Mouse (Mus musculus) spleen, adult 12 weeks (tissue): ENCODE data around the gene Zfp518b.

Source experiments
- DNase-seq: peaks from one replicate; pipeline ENCODE4 v3.0.0; 2022; ENCODE audit warnings: low spot score

Gene Zfp518b

DNA sequence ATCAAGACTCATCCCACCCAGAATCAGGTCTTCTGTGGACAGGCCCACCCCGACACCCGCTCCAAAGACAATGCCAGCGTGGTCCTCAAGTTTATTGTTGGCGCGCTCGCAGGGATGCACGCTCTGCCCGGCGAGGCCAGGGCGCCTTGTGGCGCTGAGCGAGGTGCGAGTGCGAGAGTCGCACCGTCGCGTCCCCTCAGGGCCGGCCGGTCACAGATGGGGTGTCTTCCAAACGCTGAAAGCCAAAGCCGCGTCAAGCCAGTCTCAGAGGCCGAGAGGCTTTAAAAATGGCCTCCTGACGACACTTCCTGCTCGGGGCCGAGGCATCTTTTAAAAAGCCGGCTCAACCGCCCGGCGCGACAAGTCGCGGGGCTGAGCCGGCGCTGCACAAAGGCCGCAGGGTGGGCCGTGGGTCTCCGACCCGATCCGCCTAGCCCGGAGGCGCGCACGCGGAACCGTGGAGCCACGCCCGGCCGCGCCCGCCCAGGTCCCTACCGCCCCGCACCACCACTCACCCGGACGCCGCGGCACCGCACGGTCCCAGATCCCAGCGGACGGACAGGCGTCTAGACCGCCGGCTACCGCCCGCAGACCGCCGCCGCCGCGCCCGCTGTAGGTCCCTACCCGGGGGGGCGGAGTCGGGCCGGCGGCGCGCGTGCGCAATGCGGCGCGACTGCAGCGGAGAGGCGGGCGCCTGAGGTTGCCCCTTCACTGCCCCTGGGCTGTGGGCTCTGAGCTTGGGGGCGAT is at the start of gene Zfp518b:
TSS of gene Zfp518b (minus strand) at position 663 of the 748 bp plus-strand sequence.
- DNase-seq, result peak; percentile 9

GRCm38 (mm10) chr5:38708940-38709581 is 24.4 kb upstream of the Zfp518b start:
- DNase-seq, result no peak

DNA sequence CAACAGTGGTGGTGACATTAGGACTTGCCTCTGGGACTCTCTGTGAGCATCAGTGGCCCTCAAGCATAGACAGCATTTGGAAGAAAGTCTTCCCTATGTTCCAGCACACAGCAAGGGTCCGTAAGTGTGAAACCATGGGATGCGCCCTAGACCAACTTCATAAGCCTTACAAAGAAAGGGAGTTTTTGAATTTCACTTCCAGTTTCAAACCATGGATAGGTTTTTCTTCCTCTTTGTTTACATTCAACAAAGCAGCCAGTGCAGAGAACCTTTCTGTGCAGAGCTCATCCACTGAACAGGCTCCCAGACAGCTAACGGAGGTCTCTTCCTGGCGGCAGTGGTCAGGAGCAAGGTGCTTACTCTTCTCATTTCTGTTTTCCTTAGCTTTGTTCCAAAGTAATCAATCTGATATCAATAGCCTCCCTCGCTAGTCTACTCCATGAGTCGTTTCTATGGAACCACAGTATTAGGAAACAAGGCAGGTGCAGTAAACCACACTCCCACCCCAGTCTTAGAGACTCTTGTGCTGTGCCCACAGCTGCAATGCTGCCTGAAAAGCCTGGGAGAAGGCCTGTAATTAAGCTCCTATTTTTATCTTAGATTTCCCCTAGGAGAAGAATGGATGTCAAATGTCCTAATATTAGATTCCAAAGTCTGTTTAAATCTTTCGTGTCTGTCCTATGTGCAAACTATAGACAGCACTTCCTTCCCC is 22.9 kb upstream of the Zfp518b start:
- DNase-seq, result no peak

- no peak for DNase-seq
Observed at GRCm38 (mm10) chr5:38702941-38703340, 18.3 kb upstream of the Zfp518b start.

DNA sequence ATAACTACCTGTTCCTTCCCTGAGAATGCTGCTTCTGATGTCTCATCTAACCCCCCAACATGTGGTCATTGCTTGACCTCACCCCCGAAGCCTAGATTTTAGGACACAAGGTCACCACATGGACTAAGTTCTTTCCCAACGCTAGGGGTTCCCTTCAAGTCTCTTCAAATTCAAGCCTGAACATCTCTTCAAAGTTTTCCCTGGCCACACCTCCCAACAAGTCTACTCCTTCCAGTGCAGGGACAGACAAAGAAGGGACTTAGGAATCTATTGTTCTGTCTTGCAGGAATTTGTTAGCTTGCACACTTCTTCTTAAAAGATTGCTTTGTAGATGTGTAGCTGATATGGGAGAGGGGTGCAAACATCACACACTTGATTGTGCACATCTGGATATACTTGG is 17.5 kb upstream of the Zfp518b start:
- no peak for DNase-seq

- DNase-seq, result no peak
Observed at GRCm38 (mm10) chr5:38698466-38698865, 13.8 kb upstream of the Zfp518b start.

GRCm38 (mm10) chr5:38698046-38698445 is 13.4 kb upstream of the Zfp518b start:
- no peak for DNase-seq

GRCm38 (mm10) chr5:38696616-38697375 is 12.2 kb upstream of the Zfp518b start:
- no peak for DNase-seq

DNA sequence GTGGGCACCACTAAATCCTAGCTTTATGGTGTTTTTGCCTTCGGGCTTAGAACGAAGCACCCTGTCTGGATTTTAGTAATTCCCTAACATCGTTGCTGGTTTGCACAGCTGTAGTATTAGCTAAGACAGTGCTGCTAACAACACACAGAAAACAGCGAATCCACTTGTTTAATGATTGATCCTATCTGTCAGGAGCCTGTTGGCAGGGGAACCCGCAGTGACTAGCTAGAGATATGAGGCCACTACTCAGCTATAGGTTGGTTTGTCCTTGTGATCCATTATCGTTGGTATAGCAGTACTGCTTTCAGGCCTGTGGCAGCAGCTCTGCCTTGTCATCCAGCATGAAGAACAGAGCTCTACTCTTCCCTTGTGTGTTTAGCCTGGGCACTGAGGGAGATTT is 8.2 kb upstream of the Zfp518b start:
- DNase-seq, result no peak

DNA sequence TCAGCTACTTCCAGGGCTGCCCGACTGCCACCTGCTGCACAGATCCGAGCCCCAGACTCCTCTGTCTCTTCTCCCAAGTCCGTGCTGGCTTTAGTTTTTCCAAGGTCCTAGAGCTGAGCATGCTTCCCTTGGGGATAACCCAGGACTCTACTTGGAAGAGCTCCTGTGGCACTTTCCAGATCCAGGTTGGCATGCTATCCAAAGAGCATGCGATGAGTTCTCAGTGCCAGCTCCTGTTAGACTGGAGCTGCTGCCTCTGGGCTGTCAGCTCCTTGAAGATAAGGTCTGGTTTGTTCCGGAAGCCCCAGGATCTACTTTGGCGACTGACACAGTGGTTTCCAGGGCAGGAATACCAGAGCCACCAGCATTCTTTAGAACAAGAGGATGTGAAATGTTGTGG is 4.6 kb upstream of the Zfp518b start:
- DNase-seq, result no peak

- no peak for DNase-seq
Observed at GRCm38 (mm10) chr5:38687694-38688093, 3.1 kb upstream of the Zfp518b start.

DNA sequence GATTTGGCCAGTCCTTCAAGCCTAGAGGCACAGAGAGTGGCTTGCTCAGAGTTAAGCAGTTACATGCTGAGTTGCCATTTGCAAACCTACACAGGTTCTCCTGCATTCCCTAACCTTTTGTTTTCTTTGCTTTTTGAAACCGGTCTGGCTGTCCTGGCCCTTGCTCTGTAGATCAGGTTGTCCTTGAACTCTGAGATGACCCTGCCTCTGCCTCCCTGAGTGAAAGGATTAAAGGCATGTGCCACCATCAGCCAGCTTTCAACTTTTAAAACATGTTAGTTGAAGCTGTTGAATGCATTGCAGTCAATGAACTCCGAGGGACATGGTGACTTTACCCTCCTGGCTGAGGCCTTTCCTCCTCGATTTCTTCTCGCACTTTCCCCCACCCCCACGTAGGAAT is 25.8 kb downstream of the Zfp518b start:
- no peak for DNase-seq

DNA sequence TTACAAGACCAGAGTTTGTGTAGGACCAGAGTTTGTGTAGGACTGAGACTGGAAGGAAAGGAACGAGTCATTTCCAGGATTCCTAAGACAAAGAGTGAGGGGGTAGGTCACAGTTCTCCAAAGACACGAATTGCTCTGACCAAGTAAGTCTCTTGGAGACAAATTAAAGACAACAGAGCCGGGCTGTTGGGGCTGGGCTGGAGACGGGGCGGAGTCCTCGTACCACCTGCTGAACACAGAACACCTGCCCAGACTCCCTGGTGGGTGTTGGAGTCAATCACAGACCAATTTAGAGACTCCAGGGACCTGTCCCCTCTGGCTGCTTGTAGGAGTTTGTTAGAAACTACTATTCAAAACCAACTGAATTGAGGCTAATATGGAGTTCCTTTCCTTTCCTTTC is 28.4 kb downstream of the Zfp518b start:
- DNase-seq, result no peak

- DNase-seq, result no peak
Observed at GRCm38 (mm10) chr5:38655421-38655928, 29.2 kb downstream of the Zfp518b start.

GRCm38 (mm10) chr5:38654571-38654970 is 30.1 kb downstream of the Zfp518b start:
- no peak for DNase-seq

DNA sequence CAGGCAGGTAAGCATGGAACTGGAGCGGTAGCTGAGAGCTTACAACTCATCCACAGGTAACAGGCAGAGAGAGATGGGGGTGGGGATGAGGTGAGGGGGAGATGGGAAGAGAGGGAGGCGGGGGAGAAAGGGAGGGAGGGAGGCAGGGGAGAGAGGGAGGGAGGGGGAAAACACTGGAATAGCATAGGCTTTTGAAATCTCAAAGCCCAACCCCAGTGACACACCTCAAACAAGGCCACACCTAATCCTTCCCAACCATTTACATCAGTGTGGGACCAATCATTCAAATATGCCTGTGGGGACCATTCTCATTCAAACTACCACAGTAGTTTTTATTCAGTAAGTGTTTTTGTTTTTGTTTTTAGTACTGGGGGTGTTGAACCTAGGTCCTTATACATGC is 31.5 kb downstream of the Zfp518b start:
- no peak for DNase-seq

DNA sequence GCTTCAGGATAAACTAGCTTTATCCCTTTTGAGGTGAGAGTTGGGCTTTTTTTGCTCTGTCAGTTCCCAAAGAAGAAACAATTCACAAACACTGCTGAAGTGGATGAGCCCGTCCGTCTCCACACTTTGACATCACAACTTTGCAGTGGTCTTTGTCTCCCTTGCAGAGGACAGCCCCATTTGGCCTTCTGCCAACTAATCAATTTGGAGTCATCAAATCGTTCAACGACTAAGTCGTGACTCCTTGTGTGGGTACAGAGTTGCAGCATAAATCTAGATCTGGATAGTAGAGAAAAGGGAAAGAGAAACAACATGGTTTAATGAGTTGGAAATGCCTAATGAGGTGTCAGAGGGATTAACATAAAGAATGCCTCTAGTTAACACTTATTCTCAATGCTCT is 33.2 kb downstream of the Zfp518b start:
- DNase-seq, result no peak

- no peak for DNase-seq
Observed at GRCm38 (mm10) chr5:38641526-38641925, 43.1 kb downstream of the Zfp518b start.

GRCm38 (mm10) chr5:38636301-38636749 is 48.3 kb downstream of the Zfp518b start:
- no peak for DNase-seq

GRCm38 (mm10) chr5:38635696-38636095 is 48.9 kb downstream of the Zfp518b start:
- no peak for DNase-seq

GRCm38 (mm10) chr5:38634321-38635164 is 50.1 kb downstream of the Zfp518b start:
- no peak for DNase-seq
